Mouse (Mus musculus): ENCODE measurements around the gene Fam104a. TPM values are rescaled to one million over a fixed set of nuclear protein-coding genes. Genes with fewer than 3 reads are reported as not detected.
"Not testable (repeated sequence)": the region's sequence is repeated elsewhere in the genome, so short reads cannot be mapped to it uniquely, and the experiment has no call there.

Gene Fam104a
- polyA plus RNA-seq, 1 experiment from 2014 or later = 52.0 TPM

- H3K4me3 ChIP-seq (ENCODE audit: low read depth, low read length) = no peak overlapping the region
- ATAC-seq (ENCODE audit: insufficient read depth) = peak; percentile 35; the same call in 1 of the 2 replicates
- TF ChIP-seq CTCF (IDR thresholded peaks at IDR 0.05; ENCODE audit: low read depth) = no peak
- H3K27me3 ChIP-seq (ENCODE audit: insufficient read depth, low read length) = no peaks in the 10 kb centered on the region
- H3K4me2 ChIP-seq = no peak overlapping the region
- 0 out of 2 replicates have a peak, but pooled peaks cover 3% of the 10 kb centered on the region for H3K4me1 ChIP-seq (ENCODE audit: insufficient read depth)
- no peaks in the 10 kb centered on the region for H3K9me3 ChIP-seq (ENCODE audit: low read depth, low read length)
- no peak overlapping the region; the same call in 1 of the 2 replicates for H3K9ac ChIP-seq
- peaks cover 55% of the 10 kb centered on the region for H3K36me3 ChIP-seq (ENCODE audit: insufficient read depth)
- H3K27ac ChIP-seq (ENCODE audit: low read depth) = peak overlapping the region; percentile 63; the same call in 1 of the 2 replicates
- DNase-seq = peak; percentile 46
- 38% methylated on average over 10 of the region's 10 CpGs for WGBS
These were observed 17.3 kb downstream of the Fam104a start for GRCm38 (mm10) chr11:113666648-113667047.

- peaks cover 56% of the 10 kb centered on the region for H3K36me3 ChIP-seq (ENCODE audit: insufficient read depth)
- WGBS = 58% methylated on average over 6 of the region's 6 CpGs
These were observed 17.8 kb downstream of the Fam104a start for GRCm38 (mm10) chr11:113666205-113666604.

GRCm38 (mm10) chr11:113664279-113664678 is 19.7 kb downstream of the Fam104a start:
- no peak for ATAC-seq (ENCODE audit: insufficient read depth)
- H3K4me3 ChIP-seq (ENCODE audit: low read depth, low read length) = no peak overlapping the region
- H3K9ac ChIP-seq = no peak overlapping the region
- no peaks in the 10 kb centered on the region for H3K27me3 ChIP-seq (ENCODE audit: insufficient read depth, low read length)
- H3K9me3 ChIP-seq (ENCODE audit: low read depth, low read length) = no peaks in the 10 kb centered on the region
- no peak overlapping the region for H3K27ac ChIP-seq (ENCODE audit: low read depth)
- 69% methylated on average over 2 of the region's 2 CpGs for WGBS
- H3K4me2 ChIP-seq = no peak overlapping the region
- H3K4me1 ChIP-seq (ENCODE audit: insufficient read depth) = 0 out of 2 replicates have a peak, but pooled peaks cover 3% of the 10 kb centered on the region
- H3K36me3 ChIP-seq (ENCODE audit: insufficient read depth) = peaks cover 61% of the 10 kb centered on the region
- DNase-seq = no peak
- TF ChIP-seq CTCF (IDR thresholded peaks at IDR 0.05; ENCODE audit: low read depth) = no peak

More at GRCm38 (mm10) chr11:113666205-113666604, 17.8 kb downstream of the Fam104a start:
- Histone ChIP-seq H3K27me3 (ENCODE audit: insufficient read depth, low read length) (no peaks in the 10 kb centered on the region), H3K27ac (ENCODE audit: low read depth) (peak overlapping the region; percentile 63; the same call in 1 of the 2 replicates), H3K4me3 (ENCODE audit: low read depth, low read length) (no peak overlapping the region), H3K9me3 (ENCODE audit: low read depth, low read length) (no peaks in the 10 kb centered on the region), H3K9ac (no peak overlapping the region), H3K4me1 (ENCODE audit: insufficient read depth) (0 out of 2 replicates have a peak, but pooled peaks cover 3% of the 10 kb centered on the region), H3K4me2 (no peak overlapping the region)
- TF ChIP-seq CTCF (IDR thresholded peaks at IDR 0.05; ENCODE audit: low read depth) = no peak
- DNase-seq (no peak), ATAC-seq (ENCODE audit: insufficient read depth) (no peak)

- WGBS = 90% methylated on average over 18 of the region's 18 CpGs
- no peaks in the 10 kb centered on the region for H3K9me3 ChIP-seq (ENCODE audit: low read depth, low read length)
- H3K27me3 ChIP-seq (ENCODE audit: insufficient read depth, low read length) = no peaks in the 10 kb centered on the region
- 0 out of 2 replicates have a peak, but pooled peaks cover 3% of the 10 kb centered on the region for H3K4me1 ChIP-seq (ENCODE audit: insufficient read depth)
- H3K4me3 ChIP-seq (ENCODE audit: low read depth, low read length) = no peak overlapping the region
- no peak overlapping the region for H3K4me2 ChIP-seq
- no peak for TF ChIP-seq CTCF (IDR thresholded peaks at IDR 0.05; ENCODE audit: low read depth)
- H3K9ac ChIP-seq = no peak overlapping the region
- no peak for ATAC-seq (ENCODE audit: insufficient read depth)
- no peak for DNase-seq
- peaks cover 80% of the 10 kb centered on the region for H3K36me3 ChIP-seq (ENCODE audit: insufficient read depth)
- H3K27ac ChIP-seq (ENCODE audit: low read depth) = no peak overlapping the region
These were observed 22.1 kb downstream of the Fam104a start for GRCm38 (mm10) chr11:113661835-113662351.

- no peak overlapping the region for H3K4me2 ChIP-seq
- H3K4me1 ChIP-seq (ENCODE audit: insufficient read depth) = no peaks in the 10 kb centered on the region
- H3K9me3 ChIP-seq (ENCODE audit: low read depth, low read length) = no peaks in the 10 kb centered on the region
- TF ChIP-seq CTCF (IDR thresholded peaks at IDR 0.05; ENCODE audit: low read depth) = no peak
- no peak for ATAC-seq (ENCODE audit: insufficient read depth)
- DNase-seq = no peak
- H3K27ac ChIP-seq (ENCODE audit: low read depth) = no peak overlapping the region
- WGBS = 93% methylated on average over 11 of the region's 11 CpGs
- H3K27me3 ChIP-seq (ENCODE audit: insufficient read depth, low read length) = no peaks in the 10 kb centered on the region
- H3K36me3 ChIP-seq (ENCODE audit: insufficient read depth) = peaks cover 89% of the 10 kb centered on the region
- H3K9ac ChIP-seq = no peak overlapping the region
- H3K4me3 ChIP-seq (ENCODE audit: low read depth, low read length) = no peak overlapping the region
These were observed 23.0 kb downstream of the Fam104a start for GRCm38 (mm10) chr11:113660940-113661339.

GRCm38 (mm10) chr11:113660213-113660612 is 23.7 kb downstream of the Fam104a start:
- peak; percentile 24; the same call in 1 of the 2 replicates for TF ChIP-seq CTCF (IDR thresholded peaks at IDR 0.05; ENCODE audit: low read depth)
- peaks cover 94% of the 10 kb centered on the region for H3K36me3 ChIP-seq (ENCODE audit: insufficient read depth)
- WGBS = 95% methylated on average over 3 of the region's 3 CpGs
- H3K4me1 ChIP-seq (ENCODE audit: insufficient read depth); ATAC-seq (ENCODE audit: insufficient read depth); H3K4me3 ChIP-seq (ENCODE audit: low read depth, low read length); H3K9ac ChIP-seq; H3K27me3 ChIP-seq (ENCODE audit: insufficient read depth, low read length); H3K27ac ChIP-seq (ENCODE audit: low read depth); DNase-seq; H3K4me2 ChIP-seq; H3K9me3 ChIP-seq (ENCODE audit: low read depth, low read length): not testable (repeated sequence)

GRCm38 (mm10) chr11:113658763-113659162 is 25.2 kb downstream of the Fam104a start:
- DNase-seq (no peak), ATAC-seq (ENCODE audit: insufficient read depth) (no peak)
- peaks cover 100% of the 10 kb centered on the region for H3K36me3 ChIP-seq (ENCODE audit: insufficient read depth)
- no peak overlapping the region for H3K9ac ChIP-seq
- H3K27ac ChIP-seq (ENCODE audit: low read depth) = no peak overlapping the region
- H3K4me1 ChIP-seq (ENCODE audit: insufficient read depth) = no peaks in the 10 kb centered on the region
- no peaks in the 10 kb centered on the region for H3K27me3 ChIP-seq (ENCODE audit: insufficient read depth, low read length)
- H3K4me2 ChIP-seq = no peak overlapping the region
- WGBS = 82% methylated on average over 4 of the region's 4 CpGs
- no peaks in the 10 kb centered on the region for H3K9me3 ChIP-seq (ENCODE audit: low read depth, low read length)
- H3K4me3 ChIP-seq (ENCODE audit: low read depth, low read length) = no peak overlapping the region
- no peak for TF ChIP-seq CTCF (IDR thresholded peaks at IDR 0.05; ENCODE audit: low read depth)

All from lung, embryonic 14.5 days (tissue).